Mouse (Mus musculus): Measurements from ENCODE around the gene Serinc1. TPM values are rescaled to one million over a fixed set of nuclear protein-coding genes. Genes with fewer than 3 reads are reported as not detected.

Serinc1 gene
- total and polyA plus RNA-seq, 2 experiments = 53.1 to 215 TPM

DNA sequence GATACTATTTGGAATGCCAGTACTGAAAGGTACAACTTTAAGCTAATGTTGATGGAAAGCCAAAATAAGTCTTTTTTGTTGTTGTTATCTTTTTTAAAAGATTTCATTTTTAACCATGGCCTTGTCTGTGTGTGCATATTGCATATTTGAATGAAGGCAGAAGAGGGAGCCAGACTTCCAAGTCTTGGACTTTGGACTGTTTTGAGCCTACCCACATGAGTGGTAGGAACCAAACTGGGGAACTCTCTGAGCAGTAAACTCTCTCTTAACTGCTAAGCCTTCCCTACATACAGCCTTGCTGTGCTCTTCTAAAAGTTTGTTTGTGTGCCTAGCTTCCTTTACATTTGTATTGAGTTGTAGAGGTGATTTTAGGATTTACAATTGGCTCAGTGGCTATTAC, 43.7 kb downstream of the Serinc1 start:
- TF ChIP-seq CTCF (IDR thresholded peaks at IDR 0.05; ENCODE audit: low read depth, low read length) (no peak), POLR2A (IDR thresholded peaks at IDR 0.05; ENCODE audit: extremely low read depth, insufficient read depth, low read length) (no peak)
- peak; percentile 89 for DNase-seq (ENCODE audit: extremely low read depth, low read depth, low spot score)
- Histone ChIP-seq H3K9ac (ENCODE audit: low read depth, low read length) (no peak overlapping the region), H3K4me1 (ENCODE audit: control insufficient read depth, insufficient read depth, low read length) (peaks cover 25% of the 10 kb centered on the region), H3K79me2 (ENCODE audit: control insufficient read depth, insufficient read depth, low read length) (peaks cover 16% of the 10 kb centered on the region; the same call in 1 of the 2 replicates), H3K4me3 (ENCODE audit: insufficient read depth, low read depth, low read length) (peak overlapping the region; percentile 76; the same call in 1 of the 2 replicates), H3K36me3 (ENCODE audit: control insufficient read depth, insufficient read depth, low read length) (0 out of 2 replicates have a peak, but pooled peaks cover 2% of the 10 kb centered on the region), H3K27ac (replicated peaks; ENCODE audit: insufficient read depth, low read depth, low read length) (no peak overlapping the region; the same call in 1 of the 2 replicates), H3K27me3 (ENCODE audit: control insufficient read depth, insufficient read depth, low read length) (no peaks in the 10 kb centered on the region)

DNA sequence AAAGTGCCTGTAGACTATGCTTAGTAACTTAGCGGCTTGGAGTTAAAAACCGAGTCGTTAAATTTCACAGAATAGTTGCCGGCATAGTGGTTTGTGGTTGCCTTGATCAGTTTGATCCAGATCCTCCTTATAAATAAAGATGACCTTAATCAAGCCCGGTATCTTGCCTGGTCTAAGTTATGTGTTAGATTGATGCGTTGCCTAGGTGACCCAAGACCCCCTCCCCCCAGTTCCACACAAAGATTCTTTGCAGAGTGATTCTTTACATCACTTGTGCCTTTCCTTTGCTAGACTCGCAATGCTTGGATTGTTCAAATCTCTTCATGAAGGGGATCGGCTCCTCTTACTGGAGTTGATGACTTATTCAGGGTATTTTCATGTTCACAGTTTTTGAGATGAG, 45.1 kb downstream of the Serinc1 start:
- Histone ChIP-seq H3K4me1 (ENCODE audit: control insufficient read depth, insufficient read depth, low read length) (peaks cover 21% of the 10 kb centered on the region), H3K36me3 (ENCODE audit: control insufficient read depth, insufficient read depth, low read length) (no peaks in the 10 kb centered on the region), H3K4me3 (ENCODE audit: insufficient read depth, low read depth, low read length) (peak overlapping the region; percentile 76), H3K79me2 (ENCODE audit: control insufficient read depth, insufficient read depth, low read length) (peaks cover 12% of the 10 kb centered on the region; the same call in 1 of the 2 replicates), H3K27ac (replicated peaks; ENCODE audit: insufficient read depth, low read depth, low read length) (peak overlapping the region; percentile 77), H3K27me3 (ENCODE audit: control insufficient read depth, insufficient read depth, low read length) (no peaks in the 10 kb centered on the region), H3K9ac (ENCODE audit: low read depth, low read length) (peak overlapping the region; percentile 78)
- TF ChIP-seq POLR2A (IDR thresholded peaks at IDR 0.05; ENCODE audit: extremely low read depth, insufficient read depth, low read length) (no peak), CTCF (IDR thresholded peaks at IDR 0.05; ENCODE audit: low read depth, low read length) (no peak)
- peak; percentile 56 for DNase-seq (ENCODE audit: extremely low read depth, low read depth, low spot score)
- under 1% methylated on average over 8 of the region's 8 CpGs for WGBS

DNA sequence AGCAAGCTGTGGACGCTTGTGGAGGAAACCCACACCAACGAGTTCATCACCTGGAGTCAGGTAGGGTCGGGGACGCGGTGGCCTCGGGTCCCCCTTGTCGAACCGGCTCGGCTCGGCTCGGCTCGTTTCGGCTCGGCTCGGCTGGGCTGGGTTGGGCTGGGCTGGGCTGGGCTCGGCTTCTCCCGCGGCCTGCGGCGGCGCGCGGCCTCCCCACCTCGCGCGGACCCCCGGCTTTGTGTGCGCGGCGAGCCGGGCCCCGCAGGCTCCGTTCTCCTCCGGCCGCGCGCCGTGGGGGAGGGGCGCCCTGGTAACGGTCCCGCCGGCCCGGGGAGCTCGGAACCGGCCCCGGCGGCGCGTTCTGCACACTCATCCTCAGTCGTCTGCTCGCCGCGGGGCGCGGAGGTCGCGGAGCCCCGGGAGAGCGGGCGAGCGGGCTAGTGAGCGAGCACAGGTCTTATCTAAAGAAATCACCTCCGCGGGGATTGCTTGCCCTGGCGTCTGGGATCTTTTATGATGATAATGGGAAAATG, 45.7 kb downstream of the Serinc1 start:
- no peak for DNase-seq (ENCODE audit: extremely low read depth, low read depth, low spot score)
- no peak for TF ChIP-seq POLR2A (IDR thresholded peaks at IDR 0.05; ENCODE audit: extremely low read depth, insufficient read depth, low read length)
- TF ChIP-seq CTCF (IDR thresholded peaks at IDR 0.05; ENCODE audit: low read depth, low read length) = no peak
- Histone ChIP-seq H3K4me3 (ENCODE audit: insufficient read depth, low read depth, low read length) (peak overlapping the region; percentile 76), H3K9ac (ENCODE audit: low read depth, low read length) (peak overlapping the region; percentile 91), H3K27me3 (ENCODE audit: control insufficient read depth, insufficient read depth, low read length) (no peaks in the 10 kb centered on the region), H3K27ac (replicated peaks; ENCODE audit: insufficient read depth, low read depth, low read length) (peak overlapping the region; percentile 77), H3K36me3 (ENCODE audit: control insufficient read depth, insufficient read depth, low read length) (no peaks in the 10 kb centered on the region), H3K79me2 (ENCODE audit: control insufficient read depth, insufficient read depth, low read length) (peaks cover 8% of the 10 kb centered on the region; the same call in 1 of the 2 replicates), H3K4me1 (ENCODE audit: control insufficient read depth, insufficient read depth, low read length) (peaks cover 16% of the 10 kb centered on the region)
- WGBS = under 1% methylated on average over 65 of the region's 65 CpGs

DNA sequence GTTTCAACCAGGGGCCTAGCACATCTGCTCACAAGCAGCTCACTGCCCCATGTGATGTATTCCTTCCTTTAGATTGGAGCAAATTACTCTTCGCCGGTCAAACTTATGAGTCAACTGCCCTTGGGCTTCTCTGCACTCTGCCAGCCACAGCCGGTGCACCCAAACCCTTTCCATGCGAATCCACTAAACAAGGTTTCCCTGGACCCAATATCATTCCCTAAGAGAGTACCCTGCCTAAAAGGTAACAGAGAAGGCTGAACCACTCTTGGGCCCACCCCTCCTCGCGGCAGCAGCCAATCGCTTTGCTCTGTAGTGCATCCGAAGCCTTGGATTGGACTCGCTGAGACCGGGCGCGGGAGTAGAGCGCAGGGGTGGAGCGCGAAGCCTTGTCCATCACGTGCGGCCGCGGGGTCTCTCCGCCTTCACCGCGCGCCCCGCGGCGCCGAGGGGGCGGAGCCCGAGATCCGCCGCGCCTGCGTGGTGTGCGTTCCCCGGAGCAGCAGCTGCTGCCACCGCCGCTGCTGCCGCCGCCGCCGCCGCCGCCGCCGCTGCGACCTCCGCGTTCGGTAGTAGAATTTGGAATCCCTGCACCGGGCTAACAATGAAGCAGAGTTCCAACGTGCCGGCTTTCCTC, 46.3 kb downstream of the Serinc1 start, which contains the start of gene Hsf2:
Gene Hsf2, plus strand, starts transcription at position 478 of the 634 bp plus-strand sequence.
- under 1% methylated on average over 52 of the region's 52 CpGs for WGBS
- TF ChIP-seq POLR2A (IDR thresholded peaks at IDR 0.05; ENCODE audit: extremely low read depth, insufficient read depth, low read length) (peak; percentile 75; the same call in 1 of the 2 replicates), CTCF (IDR thresholded peaks at IDR 0.05; ENCODE audit: low read depth, low read length) (no peak)
- Histone ChIP-seq H3K27ac (replicated peaks; ENCODE audit: insufficient read depth, low read depth, low read length) (peak within 1 kb of the TSS; percentile 77), H3K9ac (ENCODE audit: low read depth, low read length) (peak within 1 kb of the TSS; percentile 91), H3K36me3 (ENCODE audit: control insufficient read depth, insufficient read depth, low read length) (no peaks in the 10 kb centered on the region), H3K79me2 (ENCODE audit: control insufficient read depth, insufficient read depth, low read length) (peaks cover 6% of the 10 kb centered on the region; the same call in 1 of the 2 replicates), H3K27me3 (ENCODE audit: control insufficient read depth, insufficient read depth, low read length) (no peaks in the 10 kb centered on the region), H3K4me1 (ENCODE audit: control insufficient read depth, insufficient read depth, low read length) (peaks cover 16% of the 10 kb centered on the region), H3K4me3 (ENCODE audit: insufficient read depth, low read depth, low read length) (peak within 1 kb of the TSS; percentile 76)
- peak; percentile 88 for DNase-seq (ENCODE audit: extremely low read depth, low read depth, low spot score)

DNA sequence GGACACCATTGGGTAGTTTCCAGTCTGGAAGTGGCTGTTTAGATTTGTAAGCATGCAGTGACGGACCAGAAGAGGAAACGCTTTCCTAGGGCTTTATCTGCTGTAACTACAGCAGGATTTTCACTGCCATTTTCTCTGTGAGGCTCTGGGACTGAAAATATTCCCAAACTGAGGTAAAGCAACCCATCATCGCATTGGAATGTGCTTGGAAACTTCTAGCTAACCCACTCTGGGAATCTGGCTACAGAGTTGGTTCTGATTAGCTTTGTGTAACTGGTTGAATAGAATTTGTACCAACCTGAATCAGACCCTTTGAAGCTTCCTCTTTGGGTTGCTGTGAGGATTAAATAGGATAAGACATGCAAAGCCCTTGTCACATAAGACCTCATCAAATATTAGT, 47.6 kb downstream of the Serinc1 start:
- peaks cover under 1% of the 10 kb centered on the region; the same call in 1 of the 2 replicates for H3K79me2 ChIP-seq (ENCODE audit: control insufficient read depth, insufficient read depth, low read length)
- no peak overlapping the region for H3K27ac ChIP-seq (replicated peaks; ENCODE audit: insufficient read depth, low read depth, low read length)
- H3K9ac ChIP-seq (ENCODE audit: low read depth, low read length) = no peak overlapping the region
- H3K4me1 ChIP-seq (ENCODE audit: control insufficient read depth, insufficient read depth, low read length) = peaks cover 9% of the 10 kb centered on the region; the same call in 1 of the 2 replicates
- H3K36me3 ChIP-seq (ENCODE audit: control insufficient read depth, insufficient read depth, low read length) = no peaks in the 10 kb centered on the region
- no peak overlapping the region for H3K4me3 ChIP-seq (ENCODE audit: insufficient read depth, low read depth, low read length)
- 86% methylated on average over 3 of the region's 3 CpGs for WGBS
- DNase-seq (ENCODE audit: extremely low read depth, low read depth, low spot score) = no peak
- no peaks in the 10 kb centered on the region for H3K27me3 ChIP-seq (ENCODE audit: control insufficient read depth, insufficient read depth, low read length)
- TF ChIP-seq CTCF (IDR thresholded peaks at IDR 0.05; ENCODE audit: low read depth, low read length) (no peak), POLR2A (IDR thresholded peaks at IDR 0.05; ENCODE audit: extremely low read depth, insufficient read depth, low read length) (no peak)

DNA sequence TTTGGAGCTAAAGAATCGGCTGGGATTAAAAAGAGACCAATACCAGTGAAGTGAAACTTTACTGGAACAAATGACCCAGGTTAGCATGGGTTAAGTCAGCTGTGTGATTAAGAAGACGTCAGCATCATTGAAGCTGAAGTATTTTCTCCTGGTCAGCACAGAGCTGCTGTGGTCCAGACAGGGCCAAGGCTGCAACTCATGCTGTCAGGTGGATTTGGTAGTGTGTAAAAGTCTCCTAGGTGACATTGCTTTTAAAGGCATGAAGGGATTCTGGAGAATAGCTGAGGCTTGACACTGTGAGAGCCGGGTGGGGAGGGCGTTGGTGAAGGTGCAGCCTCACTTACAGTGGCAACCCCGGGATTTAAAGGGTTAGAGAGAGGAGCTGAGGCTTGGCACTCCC, 50.6 kb downstream of the Serinc1 start:
- no peaks in the 10 kb centered on the region for H3K36me3 ChIP-seq (ENCODE audit: control insufficient read depth, insufficient read depth, low read length)
- H3K9ac ChIP-seq (ENCODE audit: low read depth, low read length) = no peak overlapping the region
- no peaks in the 10 kb centered on the region for H3K4me1 ChIP-seq (ENCODE audit: control insufficient read depth, insufficient read depth, low read length)
- 64% methylated on average over 5 of the region's 5 CpGs for WGBS
- no peak overlapping the region for H3K4me3 ChIP-seq (ENCODE audit: insufficient read depth, low read depth, low read length)
- H3K27me3 ChIP-seq (ENCODE audit: control insufficient read depth, insufficient read depth, low read length) = no peaks in the 10 kb centered on the region
- no peak for TF ChIP-seq POLR2A (IDR thresholded peaks at IDR 0.05; ENCODE audit: extremely low read depth, insufficient read depth, low read length)
- no peak overlapping the region for H3K27ac ChIP-seq (replicated peaks; ENCODE audit: insufficient read depth, low read depth, low read length)
- no peak for DNase-seq (ENCODE audit: extremely low read depth, low read depth, low spot score)
- no peaks in the 10 kb centered on the region for H3K79me2 ChIP-seq (ENCODE audit: control insufficient read depth, insufficient read depth, low read length)

Measured in liver, adult 2 months (tissue).